Mouse (Mus musculus) heart, adult 8-10 months (tissue): ENCODE measurements around the gene Nphp4. TPM values are rescaled to one million over a fixed set of nuclear protein-coding genes. Genes with fewer than 3 reads are reported as not detected.

ENCODE experiments used
- DNase-seq: peaks from one replicate; pipeline ENCODE4 v3.0.0; 2022; ENCODE audit warnings: low spot score
- total RNA-seq, 4 experiments: library from RNA; stranded (reverse); gene quantifications; 2 replicates each; pipeline ENCODE4 v1.2.4; 2022

Nphp4 gene
- total RNA-seq, 4 experiments from 2014 or later = 0.82 to 1.2 (median 1.0) TPM

DNA sequence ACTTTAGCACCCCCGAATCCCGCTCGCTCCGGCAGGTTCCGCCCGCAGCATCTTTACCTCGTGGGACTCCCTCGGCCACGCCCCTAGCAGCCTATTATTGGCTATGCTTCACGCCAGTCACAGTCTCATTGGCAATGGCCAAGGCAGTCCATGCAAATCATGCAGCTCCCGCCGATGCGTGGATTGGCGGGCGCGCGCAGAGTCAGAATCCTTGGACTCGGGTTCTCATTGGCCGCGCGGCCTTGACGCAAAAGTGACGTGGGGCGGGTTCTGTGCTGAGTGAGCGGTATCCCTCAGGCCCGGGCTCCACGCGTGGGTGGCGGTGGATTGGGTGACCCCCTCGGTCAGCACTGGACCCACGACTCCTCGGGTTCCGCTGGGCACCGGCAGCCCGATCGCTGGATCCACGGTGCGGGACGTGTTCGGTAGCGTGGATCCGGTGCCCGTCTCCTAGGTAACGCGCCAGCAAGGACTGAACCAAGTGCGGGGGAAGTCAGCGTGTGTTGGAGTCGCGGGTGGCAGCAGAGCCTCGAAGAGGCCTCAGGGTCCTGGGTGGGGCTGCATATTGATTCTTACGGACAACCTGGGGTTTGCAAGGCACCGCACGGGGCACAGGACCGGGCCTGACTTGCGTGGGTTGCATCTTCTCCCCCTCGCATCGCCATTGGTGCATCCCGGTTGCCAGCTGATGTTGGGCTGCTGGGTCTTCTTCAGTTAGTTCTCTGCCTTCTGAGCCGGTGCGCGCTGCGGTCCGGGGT lies 1.1 kb downstream of the Nphp4 start, which contains the start of gene Kcnab2:
TSS of gene Kcnab2 (minus strand) at position 406 of the 758 bp plus-strand sequence.
- DNase-seq = peak; percentile 99

DNA sequence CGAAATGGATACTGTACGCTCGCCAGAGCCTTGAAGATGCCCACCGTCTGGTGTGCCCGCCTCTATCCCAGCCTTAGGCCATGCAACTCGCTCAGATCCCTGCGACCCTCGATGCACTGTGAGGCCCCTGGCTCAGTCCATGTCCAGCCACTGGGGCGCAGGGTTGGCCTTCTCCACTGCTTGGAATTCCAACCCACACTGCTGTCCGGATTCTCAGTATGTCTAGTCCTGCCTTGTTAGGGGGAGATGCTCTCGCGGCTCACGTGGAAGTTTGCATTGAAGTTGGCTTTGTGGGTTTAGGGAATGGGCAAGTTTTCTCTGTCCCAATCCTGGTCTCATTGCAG lies 1.7 kb downstream of the Nphp4 start:
- no peak for DNase-seq

DNA sequence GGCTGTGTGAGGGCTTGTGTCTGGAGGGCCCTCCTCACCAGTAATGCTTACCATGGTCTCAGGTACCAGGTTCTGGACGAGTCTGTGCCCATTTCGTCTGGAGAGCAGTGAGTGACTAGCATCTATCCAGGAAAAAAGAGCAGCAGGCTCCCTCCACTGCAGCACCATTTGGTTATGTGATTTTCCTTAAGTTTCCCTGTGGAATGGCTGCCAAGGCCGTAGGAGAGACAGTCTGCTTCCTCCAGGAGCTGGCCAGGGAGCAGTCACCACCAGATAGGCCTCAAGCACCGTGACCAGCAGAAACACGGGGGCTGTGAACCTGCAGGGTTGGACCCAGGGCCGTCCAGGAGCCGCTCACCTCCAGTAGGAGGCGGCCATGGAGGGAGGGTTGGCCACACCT lies 3.9 kb downstream of the Nphp4 start:
- DNase-seq = no peak

DNA sequence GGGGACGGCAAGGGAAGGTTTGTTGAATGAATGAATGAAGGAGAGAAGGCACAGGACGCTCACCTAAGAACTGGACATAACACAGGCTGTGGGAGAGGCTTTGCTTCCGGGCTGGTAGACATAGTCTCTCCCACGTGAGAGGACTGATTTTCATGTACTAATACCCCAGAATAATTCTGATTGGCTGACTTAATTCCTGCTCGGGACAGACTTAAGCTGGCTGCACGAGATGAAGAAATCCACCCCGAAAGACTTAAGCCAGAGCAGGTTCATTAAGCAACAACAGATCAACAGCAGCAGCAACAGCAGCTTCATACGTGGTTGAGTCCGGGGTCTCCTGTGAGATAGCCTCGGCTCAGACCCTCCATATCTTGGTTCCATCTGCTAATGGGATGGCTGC lies 11.5 kb downstream of the Nphp4 start:
- DNase-seq = no peak

DNA sequence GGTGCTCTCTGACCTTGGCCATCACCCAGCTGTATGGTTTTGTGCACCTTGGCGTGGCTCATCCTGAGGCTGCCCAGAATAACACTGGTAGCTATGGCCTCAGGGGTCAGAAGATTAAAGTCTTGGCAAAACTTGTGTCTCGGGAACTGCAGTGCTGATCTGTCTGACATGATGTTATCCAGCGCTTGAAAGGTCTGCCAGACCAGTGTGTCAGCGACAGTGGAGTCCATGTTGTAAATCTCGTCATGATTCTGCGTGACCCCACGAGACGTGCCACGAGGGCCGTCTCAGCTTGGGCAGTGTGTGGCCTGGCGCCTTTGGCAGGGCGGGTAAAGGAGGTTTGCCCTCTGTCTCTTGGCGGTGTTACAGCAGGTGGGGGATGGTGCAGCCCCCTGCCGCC lies 13.8 kb downstream of the Nphp4 start:
- no peak for DNase-seq

DNA sequence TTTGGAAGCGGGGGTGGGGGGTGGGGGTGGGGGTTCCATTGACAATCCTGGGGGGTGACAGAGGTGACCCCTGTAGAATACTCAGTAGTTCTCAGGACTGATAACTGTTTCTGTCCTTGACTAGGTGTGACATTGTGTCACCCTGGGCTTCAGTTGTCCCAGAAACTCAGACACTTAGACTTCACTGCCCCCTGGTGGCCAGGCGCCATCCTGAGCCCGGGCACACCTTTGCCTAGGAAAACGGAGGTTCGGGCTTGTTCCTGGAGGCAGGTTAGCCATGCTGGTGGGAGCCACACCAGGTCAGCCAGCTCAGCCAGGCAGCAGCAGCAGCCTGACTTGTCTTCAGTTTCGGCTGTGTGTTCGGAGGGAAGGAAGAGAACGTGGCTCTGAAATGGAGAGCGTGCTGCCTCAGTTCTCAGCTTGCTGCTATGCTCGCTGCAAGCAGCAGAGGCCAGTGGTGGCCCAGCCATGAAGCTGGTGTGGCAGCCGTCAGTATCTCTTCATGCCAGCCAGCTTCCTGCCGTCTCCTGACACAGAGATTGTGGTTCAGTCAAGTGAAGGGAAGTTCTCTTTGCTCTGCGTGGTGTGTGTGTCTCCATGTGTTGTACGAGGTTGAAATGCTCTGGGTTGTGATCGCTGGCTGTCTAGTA lies 14.9 kb downstream of the Nphp4 start:
- DNase-seq = peak; percentile 47

DNA sequence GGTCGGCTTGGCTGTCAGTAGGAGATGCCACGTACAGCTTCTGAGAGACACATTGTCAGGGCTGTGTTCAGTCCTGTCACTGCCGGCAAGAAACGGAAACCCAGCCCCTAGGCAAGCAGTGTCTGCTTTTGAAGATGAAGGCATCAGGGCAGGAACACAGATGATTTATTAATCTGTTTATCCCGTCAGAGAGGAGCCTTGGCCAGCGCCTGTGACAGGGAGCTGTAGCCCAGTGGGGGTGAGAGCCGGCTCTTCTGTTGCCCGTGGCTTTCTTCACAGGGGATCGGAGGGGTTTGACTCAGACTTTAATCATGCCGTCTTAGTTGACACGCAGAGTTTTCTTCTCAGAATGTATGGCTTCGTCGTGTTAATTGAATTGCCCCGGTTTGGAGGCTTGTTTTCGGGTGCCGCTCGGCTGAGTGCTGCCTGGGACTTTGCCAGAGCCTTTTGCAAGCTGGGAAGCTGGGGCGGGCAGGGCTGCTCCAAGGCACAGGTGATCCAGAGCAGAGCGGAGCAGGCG lies 17.9 kb downstream of the Nphp4 start:
- no peak for DNase-seq

DNA sequence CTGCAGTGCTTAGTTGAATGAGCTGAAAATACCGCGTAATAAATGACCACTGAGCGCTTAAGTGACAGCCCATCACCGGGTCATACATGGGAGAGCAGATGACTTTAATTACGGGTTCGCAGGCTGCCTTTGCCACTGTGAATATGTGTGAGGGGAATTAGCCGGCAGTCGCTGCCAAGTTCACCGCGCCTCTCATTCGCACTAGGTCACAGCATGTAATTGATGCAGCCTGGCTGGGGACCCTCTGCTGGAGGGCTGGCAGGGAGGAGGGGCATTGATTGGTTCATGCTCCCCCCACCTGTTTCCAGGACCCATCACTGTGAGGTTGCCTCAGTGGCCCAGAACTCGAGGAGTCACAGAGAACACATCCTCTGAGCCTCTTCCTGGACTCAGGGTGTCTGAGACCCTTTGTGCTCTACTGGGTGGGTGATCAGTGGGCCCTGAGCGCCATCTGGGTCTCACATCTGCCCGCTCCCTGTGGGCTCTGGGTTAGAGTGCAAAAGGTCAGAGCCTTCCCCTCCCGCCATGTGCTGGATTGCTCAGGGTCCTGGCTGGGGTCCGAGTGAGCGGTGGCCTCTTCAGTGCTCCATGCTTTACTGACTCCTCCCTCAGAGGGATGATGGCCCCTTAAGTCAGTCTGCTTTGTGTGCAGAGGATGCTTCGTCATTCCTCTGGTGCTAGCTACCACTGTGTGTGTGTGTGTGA lies 35.9 kb downstream of the Nphp4 start:
- DNase-seq = no peak

DNA sequence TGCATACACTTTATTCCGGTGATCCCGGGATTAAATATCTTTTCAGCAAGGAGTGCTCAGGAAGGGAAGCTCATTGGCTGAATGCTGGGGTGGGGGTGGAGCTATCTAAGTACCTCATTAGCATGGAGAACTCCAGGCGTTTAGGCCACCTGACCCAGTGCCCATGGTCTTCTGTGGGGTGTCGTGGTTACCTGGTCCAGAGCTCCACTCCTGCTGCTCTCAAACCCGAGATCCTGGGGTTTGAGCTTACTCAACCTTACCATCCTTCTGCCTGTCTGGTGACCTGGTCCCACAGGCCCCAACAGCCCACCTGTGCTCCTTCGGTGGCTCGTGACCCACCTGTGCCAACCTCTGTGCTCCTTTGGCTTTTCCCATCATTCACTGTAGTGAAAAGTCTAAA lies 38.4 kb downstream of the Nphp4 start:
- no peak for DNase-seq

DNA sequence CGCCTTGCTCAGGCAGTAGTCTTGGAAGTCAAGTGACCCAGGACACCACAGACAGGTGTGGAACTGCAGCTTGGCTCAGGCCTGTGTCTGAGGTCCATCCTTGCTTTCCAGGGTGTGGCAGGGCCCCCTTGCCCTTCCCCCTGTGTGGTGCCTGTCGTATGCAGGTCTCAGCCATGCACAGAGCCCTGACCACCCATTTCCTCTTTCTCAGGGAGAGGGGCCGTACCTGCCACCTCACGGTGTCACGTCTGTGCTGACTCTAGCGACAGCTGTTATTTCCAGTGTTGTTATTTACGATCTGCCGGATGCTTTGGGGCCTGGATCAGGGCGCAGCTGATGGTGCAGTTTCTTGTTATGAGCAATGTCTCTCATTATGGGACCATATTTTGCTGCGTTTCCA lies 42.6 kb downstream of the Nphp4 start:
- DNase-seq = no peak

DNA sequence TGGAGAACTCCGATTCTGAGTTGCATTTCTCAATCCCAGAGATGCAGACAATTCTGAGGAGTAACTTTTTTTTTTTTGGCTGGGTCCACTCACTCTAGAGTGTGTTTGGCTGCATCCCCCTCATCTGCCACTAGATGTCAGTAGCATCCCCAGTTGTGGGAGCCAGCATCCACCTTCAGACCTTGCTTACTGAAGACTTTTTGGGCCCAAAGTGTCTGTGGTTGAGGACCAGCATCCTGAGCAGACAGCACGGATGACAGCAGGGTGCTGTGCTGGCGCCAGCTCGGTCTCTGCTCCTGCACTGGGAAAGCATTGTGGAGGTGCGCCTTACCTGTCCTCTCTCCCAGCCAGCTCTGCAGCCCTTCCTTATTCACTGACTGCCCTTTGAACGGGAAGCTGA lies 43.6 kb downstream of the Nphp4 start:
- peak; percentile 24 for DNase-seq

DNA sequence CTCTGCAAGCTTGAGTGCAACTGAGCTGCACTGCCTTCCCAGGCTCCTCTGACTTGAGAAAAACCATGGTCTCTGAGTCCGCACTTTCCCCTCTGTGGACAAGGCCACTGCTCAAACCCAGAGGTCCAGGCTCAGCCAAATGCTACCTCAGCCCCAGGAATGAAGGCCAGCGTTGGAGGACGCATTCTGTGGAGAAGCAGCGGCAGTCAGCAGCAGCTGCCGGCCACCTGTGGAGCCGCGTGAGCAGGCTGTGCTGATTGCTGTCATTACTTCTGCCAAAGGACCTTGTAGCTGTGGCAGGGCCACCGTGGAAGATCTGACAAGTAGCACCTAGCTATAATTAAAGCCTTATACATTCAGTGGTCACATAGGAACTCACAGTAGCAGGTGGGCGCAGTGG lies 56.4 kb downstream of the Nphp4 start:
- no peak for DNase-seq

DNA sequence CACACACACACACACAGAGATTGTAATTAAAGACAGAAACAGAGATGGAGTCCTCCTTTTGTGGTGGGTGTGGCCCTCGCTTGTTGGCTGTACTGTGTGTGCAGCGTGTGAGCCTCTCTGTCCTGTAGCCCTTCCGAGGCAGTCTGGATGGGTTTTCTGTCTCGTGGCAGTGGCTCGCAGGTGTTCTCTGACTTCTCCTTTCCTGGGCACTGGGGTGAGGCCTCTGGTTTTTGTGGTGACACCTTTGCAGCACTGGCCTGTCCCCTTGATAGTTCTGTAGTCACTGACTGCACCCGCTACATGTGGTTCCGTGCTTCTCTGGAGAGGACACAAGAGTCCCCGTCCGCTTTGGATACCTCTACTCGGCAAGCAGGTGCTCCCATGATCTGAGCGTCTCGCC lies 63.2 kb downstream of the Nphp4 start:
- DNase-seq = no peak

DNA sequence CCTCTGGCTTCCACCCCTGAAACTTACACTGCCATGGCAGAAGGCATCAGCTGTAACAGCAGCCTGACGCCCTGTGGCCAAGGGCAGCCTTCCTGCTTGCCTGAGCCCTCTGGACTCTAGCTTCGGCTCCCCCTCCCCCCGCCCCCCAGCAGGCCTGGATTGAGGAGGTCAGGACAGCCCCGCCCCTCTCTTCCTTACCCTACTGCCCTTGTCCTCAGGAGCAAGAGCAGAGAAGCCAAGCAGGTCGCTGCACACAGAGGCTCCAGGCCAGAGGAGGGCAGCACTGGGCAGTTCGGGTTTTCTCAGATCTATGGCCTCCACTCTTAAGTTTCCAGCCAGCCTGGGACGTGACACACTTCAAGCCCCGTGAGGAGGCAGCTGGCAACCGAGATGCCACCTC lies 64.7 kb downstream of the Nphp4 start:
- no peak for DNase-seq

DNA sequence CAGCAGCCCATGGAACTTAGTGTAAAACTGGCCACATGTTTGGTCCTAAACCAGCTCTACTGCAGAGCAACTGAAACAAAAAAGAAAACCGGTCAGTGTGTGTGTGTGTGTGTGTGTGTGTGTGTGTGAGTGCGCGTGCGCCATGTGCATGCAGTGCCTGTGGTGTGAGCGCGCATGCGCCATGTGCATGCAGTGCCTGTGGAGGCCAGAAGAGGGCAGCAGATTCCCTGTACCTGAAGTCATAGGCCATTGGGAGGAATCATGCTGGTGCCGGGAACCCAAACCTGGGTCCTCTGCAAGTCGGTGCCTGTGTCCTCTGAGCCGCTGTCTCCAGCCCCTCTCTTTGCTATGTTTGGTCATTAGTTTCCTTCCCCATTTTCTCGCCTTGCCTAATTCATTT lies 65.9 kb downstream of the Nphp4 start:
- no peak for DNase-seq

DNA sequence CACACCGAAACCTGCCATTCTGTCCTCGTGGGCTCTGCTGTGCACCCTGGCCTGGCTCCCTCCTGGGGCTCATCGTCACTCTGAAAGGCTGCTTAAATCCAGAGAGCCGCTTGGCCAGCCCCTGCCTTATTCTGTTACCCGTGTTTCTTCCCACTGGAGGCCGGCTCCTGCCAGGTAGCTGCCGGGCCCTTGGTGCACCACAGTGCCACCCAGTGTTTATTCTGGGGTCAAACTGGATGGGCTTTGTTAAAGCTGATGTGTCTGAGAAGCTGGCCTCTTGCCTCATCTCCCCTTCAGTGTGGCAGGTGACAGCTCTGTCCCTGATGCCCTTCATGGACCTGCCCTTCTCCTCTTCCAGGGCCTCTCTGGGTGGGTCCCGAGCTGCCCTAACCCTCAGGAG lies 70.0 kb downstream of the Nphp4 start:
- no peak for DNase-seq

DNA sequence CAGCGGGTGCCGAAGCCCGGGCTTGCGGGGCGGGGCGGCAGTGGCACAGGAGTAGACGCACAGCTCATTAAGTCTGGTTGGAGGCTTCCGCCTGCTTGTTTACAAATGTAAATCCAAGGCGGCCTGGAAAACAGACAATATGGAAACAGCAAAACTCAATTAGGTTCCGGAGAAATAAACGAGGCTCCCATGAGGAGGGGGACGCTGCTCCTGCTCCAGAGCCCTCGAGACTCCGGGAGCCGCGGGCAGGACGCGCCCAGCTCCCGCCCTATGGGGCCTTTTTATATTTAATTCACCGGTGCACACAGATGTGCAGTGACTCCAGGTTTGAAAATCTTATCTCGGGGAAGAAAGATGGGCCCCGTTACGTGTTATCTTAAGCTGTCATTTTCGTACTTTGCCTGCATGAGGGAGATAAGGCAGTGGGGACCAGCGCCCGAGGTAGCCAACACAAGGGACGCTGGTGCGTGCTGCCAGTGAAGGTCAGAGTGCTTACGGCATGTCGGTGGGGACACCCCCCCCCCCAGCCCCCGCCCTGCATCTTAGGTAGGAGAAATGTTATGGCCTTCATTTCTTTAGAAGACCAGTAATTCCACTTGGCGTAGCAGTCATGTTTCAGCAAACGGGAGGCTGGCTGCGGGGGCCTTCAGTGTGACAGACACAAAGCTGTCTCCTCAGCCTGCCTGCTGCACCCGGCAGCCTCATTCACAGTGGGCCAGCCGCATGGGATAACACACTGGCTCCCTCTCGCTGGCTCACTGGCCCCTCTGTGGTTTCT lies 71.6 kb downstream of the Nphp4 start:
- DNase-seq = no peak

DNA sequence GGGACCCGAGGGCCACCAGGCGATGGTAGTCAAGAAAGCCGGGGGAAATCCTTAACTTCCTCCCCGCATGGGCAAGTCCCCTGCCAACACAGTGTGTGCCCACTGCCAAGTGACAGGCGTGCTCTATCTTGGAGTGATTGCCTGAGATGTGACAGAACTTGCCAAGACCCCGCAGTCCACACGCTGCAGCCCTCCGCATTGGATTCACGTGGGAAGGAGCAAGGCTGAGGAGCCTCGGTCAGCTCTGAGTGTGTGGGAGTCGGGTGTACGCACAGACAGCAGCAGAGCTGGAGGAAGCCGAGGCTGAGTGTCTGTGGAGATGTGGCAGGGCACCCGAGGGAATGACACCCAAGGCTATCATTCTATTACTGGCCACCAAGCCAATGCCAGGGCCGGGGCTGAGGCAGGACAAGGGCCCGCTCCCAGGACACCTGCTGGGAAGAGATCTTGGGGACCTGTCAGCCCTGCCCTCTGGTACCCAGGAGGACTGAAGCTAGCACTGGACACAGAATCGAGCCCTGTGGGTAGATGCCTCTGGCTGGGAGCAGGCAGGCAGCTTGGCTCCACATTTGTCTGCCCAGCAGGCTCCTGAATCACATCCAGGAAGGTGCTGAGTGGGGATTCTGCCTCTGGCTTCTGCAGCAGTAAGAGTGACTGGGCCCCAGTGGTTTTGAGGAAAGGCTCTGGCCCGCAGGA lies 73.1 kb downstream of the Nphp4 start:
- DNase-seq = no peak

DNA sequence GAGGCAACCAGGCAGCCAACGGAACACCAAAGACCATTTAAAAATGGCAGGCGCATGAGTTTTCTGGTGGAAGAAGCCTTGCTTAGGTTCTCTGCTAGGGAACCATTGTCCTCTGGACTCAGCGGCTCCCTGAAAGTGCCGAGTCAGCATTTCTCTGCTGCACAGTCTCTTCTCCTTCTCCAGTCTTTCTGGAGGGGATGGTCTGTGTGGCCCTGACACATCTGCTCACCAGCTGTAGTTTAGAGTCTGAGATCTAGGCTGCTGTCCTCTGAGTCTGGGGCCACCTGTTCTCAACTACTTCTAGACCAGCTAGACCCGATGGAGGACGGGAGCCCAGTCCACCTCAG lies 73.7 kb downstream of the Nphp4 start:
- no peak for DNase-seq

DNA sequence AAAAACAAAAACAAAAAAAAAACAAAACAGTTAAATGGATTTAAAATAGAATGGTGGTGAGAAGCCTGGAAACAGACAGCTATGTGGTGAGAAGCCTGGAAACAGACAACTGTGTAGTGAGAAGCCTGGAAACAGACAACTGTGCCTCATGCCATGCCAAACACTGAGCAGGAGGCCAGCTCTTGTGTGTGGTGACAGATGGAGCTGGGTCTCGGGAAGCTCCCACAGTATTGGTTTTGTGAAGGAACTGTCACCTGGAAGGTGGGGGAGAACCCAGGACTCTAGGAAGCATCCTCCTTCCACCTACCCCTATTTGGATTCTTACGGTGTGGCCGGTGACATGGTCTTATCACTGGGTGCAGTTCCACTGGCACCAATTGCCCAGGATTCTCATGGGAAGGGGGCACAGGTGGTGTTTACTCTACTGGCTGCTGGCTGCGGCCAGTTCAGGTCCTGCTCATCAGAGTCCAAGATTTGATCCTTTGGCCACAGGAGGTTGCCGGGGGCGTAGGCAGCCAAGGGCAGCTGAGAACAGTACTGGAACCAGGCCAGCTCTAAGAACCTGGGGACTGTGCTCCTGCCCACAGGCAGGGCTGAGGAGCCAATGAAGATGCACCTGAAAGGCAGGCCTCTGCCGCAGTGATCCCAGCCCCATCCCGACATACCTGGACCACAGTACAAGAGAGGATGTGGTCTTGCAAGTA lies 77.2 kb downstream of the Nphp4 start:
- no peak for DNase-seq

DNA sequence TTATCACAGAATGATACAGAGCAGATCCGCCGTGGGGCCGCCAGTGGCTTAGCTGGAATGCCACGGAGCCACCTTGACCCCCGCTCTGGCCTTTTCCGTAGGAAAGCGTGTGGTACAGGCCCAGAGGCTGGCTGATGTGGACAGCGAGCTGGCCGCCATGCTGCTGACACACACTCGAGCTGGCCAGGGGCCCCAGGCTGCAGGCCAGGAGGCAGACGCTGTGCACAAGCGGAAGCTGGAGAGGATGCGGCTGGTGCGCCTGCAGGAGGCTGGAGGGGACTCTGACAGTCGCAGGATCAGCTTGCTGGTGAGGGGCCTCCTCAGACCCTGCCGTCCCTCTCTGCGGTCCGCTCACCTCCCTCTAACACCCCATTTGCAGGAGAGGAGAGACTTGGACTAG lies 77.9 kb downstream of the Nphp4 start:
- peak; percentile 26 for DNase-seq
